Mouse (Mus musculus): Measurements from ENCODE around the gene Fam193a. TPM values are rescaled to one million over a fixed set of nuclear protein-coding genes. Genes with fewer than 3 reads are reported as not detected.

Fam193a gene
- polyA plus RNA-seq, 1 experiment from 2014 or later, result 14.4 TPM

DNA sequence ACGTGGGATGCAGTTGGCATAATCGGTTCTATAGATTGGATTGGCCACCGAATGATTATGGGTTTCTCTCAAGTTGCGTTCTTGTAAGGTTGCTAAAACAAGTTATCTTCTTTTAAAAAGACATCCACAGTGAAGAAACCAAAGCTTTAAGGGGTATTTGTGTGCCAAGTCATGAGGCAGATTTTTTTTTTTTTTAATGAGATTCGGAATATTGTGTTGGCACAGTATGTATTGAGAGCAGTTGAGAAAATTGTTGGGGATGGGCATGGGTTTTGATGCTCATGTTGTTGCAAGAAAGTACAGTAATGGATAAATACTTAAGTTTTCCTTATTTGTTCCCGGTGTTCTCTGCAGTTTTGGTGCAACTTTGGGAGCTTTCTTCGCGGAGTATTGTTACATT, 1.1 kb downstream of the Fam193a start:
- no peak overlapping the region for H3K27ac ChIP-seq (ENCODE audit: low read depth, low read length)
- no peaks in the 10 kb centered on the region for H3K27me3 ChIP-seq (ENCODE audit: control insufficient read depth, insufficient read depth, low read length)
- WGBS, result 36% methylated on average over 8 of the region's 8 CpGs

DNA sequence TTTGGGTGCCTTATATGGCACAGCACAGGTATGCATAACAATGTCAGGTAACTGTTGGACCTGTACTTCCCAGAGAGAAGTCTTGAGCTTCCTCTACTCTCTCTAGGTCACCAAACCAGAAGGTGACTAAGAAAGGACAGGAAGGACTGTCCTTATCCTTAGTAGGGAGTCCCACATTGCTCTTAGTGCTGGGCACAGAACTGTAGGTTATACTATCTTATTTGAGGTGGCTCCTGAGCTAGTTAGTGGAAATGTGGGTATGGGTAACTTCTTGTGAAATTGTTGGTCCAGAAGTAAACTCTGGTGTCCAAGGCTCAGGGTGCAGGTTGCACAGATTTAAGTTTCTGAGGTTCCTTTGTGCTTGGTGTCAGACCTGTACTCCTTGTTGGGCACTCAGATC, 2.4 kb downstream of the Fam193a start:
- no peak overlapping the region for H3K4me3 ChIP-seq (ENCODE audit: low read depth, low read length)
- no peaks in the 10 kb centered on the region for H3K27me3 ChIP-seq (ENCODE audit: control insufficient read depth, insufficient read depth, low read length)
- ATAC-seq (ENCODE audit: low FRiP score) (no peak), DNase-seq (ENCODE audit: low spot score, missing footprints) (peak; percentile 73)
- no peak overlapping the region for H3K9ac ChIP-seq (ENCODE audit: low read length)
- no peak overlapping the region for H3K27ac ChIP-seq (ENCODE audit: low read depth, low read length)
- H3K9me3 ChIP-seq (ENCODE audit: control insufficient read depth, low read length), result no peaks in the 10 kb centered on the region
- H3K36me3 ChIP-seq (ENCODE audit: control insufficient read depth, insufficient read depth, low read length), result no peaks in the 10 kb centered on the region
- H3K4me1 ChIP-seq (ENCODE audit: control insufficient read depth, insufficient read depth, low read length), result peaks cover 14% of the 10 kb centered on the region
- no peak overlapping the region for H3K4me2 ChIP-seq

More for the DNA sequence above, 1.1 kb downstream of the Fam193a start:
- peak overlapping the region; percentile 91 for H3K9ac ChIP-seq (ENCODE audit: low read length)
- no peak for ATAC-seq (ENCODE audit: low FRiP score)
- DNase-seq (ENCODE audit: low spot score, missing footprints), result peak; percentile 83
- H3K4me2 ChIP-seq, result peak overlapping the region; percentile 69
- H3K36me3 ChIP-seq (ENCODE audit: control insufficient read depth, insufficient read depth, low read length), result no peaks in the 10 kb centered on the region
- peak overlapping the region; percentile 94 for H3K4me3 ChIP-seq (ENCODE audit: low read depth, low read length)
- H3K4me1 ChIP-seq (ENCODE audit: control insufficient read depth, insufficient read depth, low read length), result peaks cover 14% of the 10 kb centered on the region
- H3K9me3 ChIP-seq (ENCODE audit: control insufficient read depth, low read length), result no peaks in the 10 kb centered on the region

DNA sequence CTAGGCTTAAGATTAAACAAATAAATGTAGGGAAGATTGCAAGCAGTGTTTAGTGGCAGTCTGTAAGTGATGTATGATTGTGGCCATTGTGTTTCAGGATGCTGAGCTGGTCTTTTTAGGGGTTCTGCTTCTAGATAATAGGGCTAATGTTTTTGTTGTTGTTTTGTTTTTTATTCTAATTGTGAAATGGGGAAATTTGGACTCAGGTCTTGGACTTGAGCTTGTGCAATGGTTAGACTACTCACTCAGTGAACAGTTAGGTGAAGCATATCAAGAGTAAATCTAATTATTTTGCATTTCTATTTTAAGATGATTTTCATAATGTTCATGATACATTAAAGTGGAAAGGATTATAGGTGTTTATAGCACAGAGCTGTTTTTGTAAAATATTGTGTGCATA, 2.8 kb downstream of the Fam193a start:
- H3K36me3 ChIP-seq (ENCODE audit: control insufficient read depth, insufficient read depth, low read length), result no peaks in the 10 kb centered on the region
- no peak overlapping the region for H3K27ac ChIP-seq (ENCODE audit: low read depth, low read length)
- H3K4me3 ChIP-seq (ENCODE audit: low read depth, low read length), result no peak overlapping the region
- peaks cover 14% of the 10 kb centered on the region for H3K4me1 ChIP-seq (ENCODE audit: control insufficient read depth, insufficient read depth, low read length)
- no peaks in the 10 kb centered on the region for H3K27me3 ChIP-seq (ENCODE audit: control insufficient read depth, insufficient read depth, low read length)
- H3K9ac ChIP-seq (ENCODE audit: low read length), result no peak overlapping the region
- no peaks in the 10 kb centered on the region for H3K9me3 ChIP-seq (ENCODE audit: control insufficient read depth, low read length)
- ATAC-seq (ENCODE audit: low FRiP score) (no peak), DNase-seq (ENCODE audit: low spot score, missing footprints) (peak; percentile 61)
- H3K4me2 ChIP-seq, result no peak overlapping the region

DNA sequence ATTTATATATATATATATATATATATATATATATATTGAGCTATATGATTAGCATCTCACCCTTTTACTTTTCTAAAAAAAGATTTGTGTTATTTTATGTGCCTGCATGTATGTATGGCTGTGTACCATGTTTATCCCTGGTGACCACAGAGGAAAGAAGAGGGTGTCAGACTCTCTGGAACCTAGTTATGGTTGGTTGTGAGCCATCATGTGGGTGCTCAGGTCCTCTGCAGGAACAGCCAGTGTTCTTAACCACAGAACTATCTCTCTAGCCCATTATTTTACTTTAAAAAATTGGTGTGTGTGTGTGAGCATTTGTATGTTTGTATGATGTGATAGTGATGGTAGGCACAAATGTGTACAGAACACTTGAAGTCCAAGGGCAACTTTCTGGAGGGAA, 9.1 kb downstream of the Fam193a start:
- H3K4me2 ChIP-seq, result no peak overlapping the region
- DNase-seq (ENCODE audit: low spot score, missing footprints), result no peak
- no peaks in the 10 kb centered on the region for H3K9me3 ChIP-seq (ENCODE audit: control insufficient read depth, low read length)
- no peaks in the 10 kb centered on the region for H3K36me3 ChIP-seq (ENCODE audit: control insufficient read depth, insufficient read depth, low read length)
- ATAC-seq (ENCODE audit: low FRiP score), result no peak
- H3K4me1 ChIP-seq (ENCODE audit: control insufficient read depth, insufficient read depth, low read length), result no peaks in the 10 kb centered on the region
- H3K27ac ChIP-seq (ENCODE audit: low read depth, low read length), result no peak overlapping the region
- H3K9ac ChIP-seq (ENCODE audit: low read length), result no peak overlapping the region
- no peaks in the 10 kb centered on the region for H3K27me3 ChIP-seq (ENCODE audit: control insufficient read depth, insufficient read depth, low read length)
- no peak overlapping the region for H3K4me3 ChIP-seq (ENCODE audit: low read depth, low read length)

DNA sequence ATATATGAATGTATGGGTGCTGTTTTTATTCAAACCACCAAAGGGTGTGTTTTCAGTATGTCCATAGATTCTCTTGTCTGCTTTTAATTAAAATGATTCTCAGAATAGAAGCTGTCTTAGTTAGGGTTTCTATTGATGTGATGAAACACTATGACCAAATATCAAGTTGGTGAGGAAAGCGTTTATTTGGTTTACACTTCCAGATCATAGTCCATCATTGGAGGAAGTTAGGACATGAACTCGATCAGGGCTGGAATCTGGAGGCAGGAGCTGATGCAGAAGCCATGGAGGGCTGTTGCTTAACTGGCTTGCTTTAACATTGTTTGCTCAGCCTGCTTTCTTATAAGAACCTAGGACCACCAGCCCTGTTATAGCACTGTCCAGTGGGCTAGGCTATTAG, 12.0 kb downstream of the Fam193a start:
- Histone ChIP-seq H3K36me3 (ENCODE audit: control insufficient read depth, insufficient read depth, low read length) (no peaks in the 10 kb centered on the region), H3K27me3 (ENCODE audit: control insufficient read depth, insufficient read depth, low read length) (no peaks in the 10 kb centered on the region), H3K9me3 (ENCODE audit: control insufficient read depth, low read length) (peaks cover 4% of the 10 kb centered on the region; the same call in 1 of the 2 replicates), H3K27ac (ENCODE audit: low read depth, low read length) (no peak overlapping the region), H3K4me1 (ENCODE audit: control insufficient read depth, insufficient read depth, low read length) (no peaks in the 10 kb centered on the region), H3K4me3 (ENCODE audit: low read depth, low read length) (no peak overlapping the region), H3K9ac (ENCODE audit: low read length) (no peak overlapping the region), H3K4me2 (no peak overlapping the region)
- ATAC-seq (ENCODE audit: low FRiP score), result no peak
- 97% methylated on average over 2 of the region's 2 CpGs for WGBS
- no peak for DNase-seq (ENCODE audit: low spot score, missing footprints)

DNA sequence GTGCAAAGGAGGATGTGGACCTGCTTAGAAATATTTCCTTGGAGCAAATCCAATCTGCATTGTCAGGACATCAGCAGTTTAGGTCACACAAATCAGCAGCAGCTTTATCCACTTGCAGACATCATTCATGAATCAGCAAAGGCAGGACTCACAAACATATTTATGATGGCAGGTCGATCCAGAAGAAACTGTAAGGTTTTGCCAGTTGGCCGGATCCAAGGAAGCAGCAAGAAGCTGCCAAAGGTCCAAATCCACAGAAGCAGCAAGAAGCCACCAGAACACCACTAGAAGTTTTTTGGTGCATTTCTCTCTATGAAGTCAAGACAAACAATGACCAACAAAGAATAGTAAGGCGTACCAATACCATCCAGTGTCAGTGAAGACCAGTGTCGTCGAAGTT, 15.9 kb downstream of the Fam193a start:
- H3K9ac ChIP-seq (ENCODE audit: low read length), result no peak overlapping the region
- no peaks in the 10 kb centered on the region for H3K36me3 ChIP-seq (ENCODE audit: control insufficient read depth, insufficient read depth, low read length)
- H3K9me3 ChIP-seq (ENCODE audit: control insufficient read depth, low read length), result peaks cover 4% of the 10 kb centered on the region; the same call in 1 of the 2 replicates
- ATAC-seq (ENCODE audit: low FRiP score), result no peak
- WGBS, result 97% methylated on average over 5 of the region's 5 CpGs
- no peak overlapping the region for H3K4me2 ChIP-seq
- no peak overlapping the region for H3K4me3 ChIP-seq (ENCODE audit: low read depth, low read length)
- no peak overlapping the region for H3K27ac ChIP-seq (ENCODE audit: low read depth, low read length)
- peak; percentile 8 for DNase-seq (ENCODE audit: low spot score, missing footprints)
- H3K4me1 ChIP-seq (ENCODE audit: control insufficient read depth, insufficient read depth, low read length), result no peaks in the 10 kb centered on the region
- H3K27me3 ChIP-seq (ENCODE audit: control insufficient read depth, insufficient read depth, low read length), result no peaks in the 10 kb centered on the region

DNA sequence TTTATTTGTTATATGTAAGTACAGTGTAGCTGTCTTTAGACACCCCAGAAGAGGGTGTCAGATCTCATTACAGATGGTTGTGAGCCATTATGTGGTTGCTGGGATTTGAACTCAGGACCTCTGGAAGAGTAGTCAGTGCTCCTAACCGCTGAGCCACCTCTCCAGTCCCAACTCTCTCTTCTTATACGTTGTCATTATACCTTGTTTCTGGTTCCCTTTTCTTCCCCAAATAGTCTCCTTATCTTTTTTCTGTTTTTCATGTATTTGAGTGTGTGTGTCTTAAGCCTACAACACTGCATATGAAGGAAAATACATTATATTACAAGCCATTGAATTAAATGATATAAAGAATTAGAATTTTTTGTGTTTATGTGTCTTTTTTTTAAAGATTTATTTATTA, 17.0 kb downstream of the Fam193a start:
- Histone ChIP-seq H3K27me3 (ENCODE audit: control insufficient read depth, insufficient read depth, low read length) (no peaks in the 10 kb centered on the region), H3K4me2 (no peak overlapping the region), H3K4me3 (ENCODE audit: low read depth, low read length) (no peak overlapping the region), H3K9me3 (ENCODE audit: control insufficient read depth, low read length) (peaks cover 4% of the 10 kb centered on the region; the same call in 1 of the 2 replicates), H3K36me3 (ENCODE audit: control insufficient read depth, insufficient read depth, low read length) (no peaks in the 10 kb centered on the region), H3K9ac (ENCODE audit: low read length) (no peak overlapping the region), H3K27ac (ENCODE audit: low read depth, low read length) (no peak overlapping the region), H3K4me1 (ENCODE audit: control insufficient read depth, insufficient read depth, low read length) (no peaks in the 10 kb centered on the region)
- 99% methylated on average over 2 of the region's 2 CpGs for WGBS
- ATAC-seq (ENCODE audit: low FRiP score) (no peak), DNase-seq (ENCODE audit: low spot score, missing footprints) (no peak)

DNA sequence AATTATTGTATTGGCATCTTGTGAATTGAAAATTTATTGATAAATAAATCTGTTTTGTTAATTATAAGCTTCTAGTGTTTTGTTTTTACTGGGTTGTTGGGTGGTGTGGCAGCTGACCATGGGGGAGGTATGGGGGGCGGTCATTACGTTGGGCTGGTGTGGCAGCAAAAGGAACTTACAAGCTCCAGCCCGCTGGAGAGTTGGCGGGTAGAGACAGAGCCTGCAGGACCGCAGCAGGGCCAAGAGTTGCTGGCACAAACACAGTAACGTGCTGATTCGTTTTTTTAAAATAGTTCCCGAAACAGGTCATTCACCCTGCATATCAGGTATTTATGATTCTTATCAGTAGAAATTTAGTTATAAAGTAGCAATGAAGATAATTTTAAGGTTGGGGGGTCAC, 23.5 kb downstream of the Fam193a start:
- Histone ChIP-seq H3K9ac (ENCODE audit: low read length) (no peak overlapping the region), H3K27ac (ENCODE audit: low read depth, low read length) (no peak overlapping the region), H3K4me3 (ENCODE audit: low read depth, low read length) (no peak overlapping the region), H3K4me1 (ENCODE audit: control insufficient read depth, insufficient read depth, low read length) (no peaks in the 10 kb centered on the region), H3K4me2 (no peak overlapping the region), H3K27me3 (ENCODE audit: control insufficient read depth, insufficient read depth, low read length) (no peaks in the 10 kb centered on the region), H3K9me3 (ENCODE audit: control insufficient read depth, low read length) (no peaks in the 10 kb centered on the region), H3K36me3 (ENCODE audit: control insufficient read depth, insufficient read depth, low read length) (no peaks in the 10 kb centered on the region)
- WGBS, result 95% methylated on average over 8 of the region's 8 CpGs
- DNase-seq (ENCODE audit: low spot score, missing footprints) (peak; percentile 57), ATAC-seq (ENCODE audit: low FRiP score) (no peak)

DNA sequence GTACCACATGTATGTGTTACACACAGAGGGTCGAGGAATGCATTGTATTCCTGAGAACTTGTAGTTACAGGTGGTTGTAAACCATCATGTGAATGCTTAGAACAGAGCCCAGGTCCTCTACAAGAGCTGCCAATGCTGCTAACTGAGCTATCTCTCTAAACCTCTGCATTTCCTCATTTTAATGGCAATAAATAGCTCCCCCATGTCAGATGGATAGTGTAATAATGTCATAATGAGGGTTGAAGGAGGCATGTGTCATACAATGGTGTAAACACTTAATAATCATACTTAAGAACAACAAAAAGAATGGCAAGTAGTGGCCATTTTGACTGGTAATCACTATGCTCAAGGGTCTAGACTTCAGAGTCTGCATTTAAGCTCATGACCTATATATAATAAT, 25.6 kb downstream of the Fam193a start:
- no peak overlapping the region for H3K9ac ChIP-seq (ENCODE audit: low read length)
- DNase-seq (ENCODE audit: low spot score, missing footprints) (peak; percentile 53), ATAC-seq (ENCODE audit: low FRiP score) (no peak)
- no peaks in the 10 kb centered on the region for H3K4me1 ChIP-seq (ENCODE audit: control insufficient read depth, insufficient read depth, low read length)
- no peak overlapping the region for H3K27ac ChIP-seq (ENCODE audit: low read depth, low read length)
- no peak overlapping the region for H3K4me3 ChIP-seq (ENCODE audit: low read depth, low read length)
- H3K4me2 ChIP-seq, result no peak overlapping the region
- no peaks in the 10 kb centered on the region for H3K27me3 ChIP-seq (ENCODE audit: control insufficient read depth, insufficient read depth, low read length)
- no peaks in the 10 kb centered on the region for H3K9me3 ChIP-seq (ENCODE audit: control insufficient read depth, low read length)
- no peaks in the 10 kb centered on the region for H3K36me3 ChIP-seq (ENCODE audit: control insufficient read depth, insufficient read depth, low read length)
- WGBS, result 88% methylated on average over 1 of the region's 1 CpGs
